In the genomic region with DNA sequence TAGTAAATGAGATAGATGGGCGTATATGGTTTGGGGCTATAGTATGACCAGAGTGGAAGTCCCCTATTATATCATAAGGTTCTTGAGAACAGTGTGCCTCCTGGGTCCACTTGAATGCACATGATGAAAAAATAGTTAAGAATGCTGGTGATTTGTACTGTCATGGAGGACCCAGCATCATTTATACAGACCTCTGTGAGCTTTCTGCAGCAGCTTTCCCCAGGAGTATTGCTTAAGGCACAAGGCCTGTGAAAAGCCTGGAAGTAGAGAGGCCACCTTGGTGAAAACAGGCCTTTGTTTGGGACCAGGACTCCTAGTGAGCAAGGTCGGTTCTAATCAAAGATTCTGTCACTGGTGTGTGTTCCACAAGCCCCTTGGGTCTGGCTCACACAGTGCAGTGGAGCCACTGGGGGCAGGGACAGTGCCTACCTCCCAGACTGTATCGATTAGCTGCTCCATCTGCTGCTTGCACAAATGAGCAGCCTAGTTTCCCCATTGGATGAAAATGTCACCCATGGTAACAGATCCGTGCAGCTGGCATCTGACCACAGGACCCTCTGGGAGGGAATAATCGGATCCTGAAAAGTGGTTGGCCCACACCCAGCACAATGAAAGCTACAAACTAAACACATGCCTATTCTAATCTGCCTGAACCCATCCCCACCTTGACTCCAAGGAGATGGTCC, we compare ENCODE assay signal across 13 mouse cellular contexts.
DNase-seq lines count a peak whose midpoint lies in the region; ATAC-seq lines count a peak whose summit lies in the region.
"Had no signal": no experiment of that assay in that cellular context is flagged by ENCODE, and none has a peak within 500 bp of the region (broad histone marks: within the 10 kb centered on the region; RNA-seq: fewer than 3 reads in every experiment).

No protein-coding gene starts in this region.

- H3K4me1 ChIP-seq in hindbrain, embryonic 16.5 days (ENCODE audit: control insufficient read depth, insufficient read depth, low read depth, low read length): peaks cover 3% of the 10 kb centered on the region; the same call in 1 of the 2 replicates
- peaks cover 8% of the 10 kb centered on the region for H3K4me1 ChIP-seq in midbrain, embryonic 11.5 days (ENCODE audit: control insufficient read depth, insufficient read depth, low read length)
- H3K4me1 ChIP-seq: heart, embryonic 13.5 days; liver, embryonic 13.5 days; megakaryocyte, embryonic 14.5 days had no signal

- peak; percentile 9 for DNase-seq in right cerebral cortex, postnatal 4 days
- no peak for DNase-seq in right cerebral cortex, postnatal 14 days
- peak; percentile 88 for DNase-seq in midbrain, embryonic 11.5 days (ENCODE audit: low spot score, missing footprints)
- no peak for DNase-seq in adrenal gland, adult 8-10 months
- no peak for DNase-seq in gastrocnemius, postnatal 36 days
- DNase-seq in lung, adult 18-20 months: no peak
- no peak for DNase-seq in urinary bladder, postnatal 25 days (ENCODE audit: low spot score)
- DNase-seq: liver, embryonic 13.5 days; thymus, adult 18-20 months had no signal

- WGBS in hindbrain, embryonic 16.5 days: 26% methylated on average over 5 of the region's 5 CpGs
- 28% methylated on average over 5 of the region's 5 CpGs for WGBS in midbrain, embryonic 11.5 days

- peak; percentile 81 for ATAC-seq in hindbrain, embryonic 16.5 days
- peak; percentile 97 for ATAC-seq in midbrain, embryonic 11.5 days (ENCODE audit: low FRiP score)

- H3K27me3 ChIP-seq in hindbrain, embryonic 16.5 days (replicated peaks; ENCODE audit: control insufficient read depth, insufficient read depth, low read length): no peaks in the 10 kb centered on the region
- H3K27me3 ChIP-seq in midbrain, embryonic 11.5 days (ENCODE audit: control insufficient read depth, insufficient read depth, low read length): no peaks in the 10 kb centered on the region
- H3K27me3 ChIP-seq: heart, embryonic 13.5 days; liver, embryonic 13.5 days; megakaryocyte, embryonic 14.5 days had no signal

- H3K27ac ChIP-seq in hindbrain, embryonic 16.5 days (ENCODE audit: low read depth, low read length): no peak overlapping the region
- peak overlapping the region; percentile 44 for H3K27ac ChIP-seq in midbrain, embryonic 11.5 days (ENCODE audit: low read depth, low read length)
- H3K27ac ChIP-seq: heart, embryonic 13.5 days; liver, embryonic 13.5 days had no signal

- no peaks in the 10 kb centered on the region for H3K9me3 ChIP-seq in hindbrain, embryonic 16.5 days (ENCODE audit: control insufficient read depth, low read length)
- no peaks in the 10 kb centered on the region for H3K9me3 ChIP-seq in midbrain, embryonic 11.5 days (ENCODE audit: control insufficient read depth, low read length)
- H3K9me3 ChIP-seq: heart, embryonic 13.5 days; liver, embryonic 13.5 days had no signal

- no peak overlapping the region for H3K9ac ChIP-seq in hindbrain, embryonic 16.5 days (ENCODE audit: low read depth, low read length)
- no peak overlapping the region for H3K9ac ChIP-seq in midbrain, embryonic 11.5 days (ENCODE audit: low read length)
- H3K9ac ChIP-seq: heart, embryonic 13.5 days; liver, embryonic 13.5 days had no signal

- H3K36me3 ChIP-seq in hindbrain, embryonic 16.5 days (ENCODE audit: control insufficient read depth, insufficient read depth, low read length): no peaks in the 10 kb centered on the region
- H3K36me3 ChIP-seq in midbrain, embryonic 11.5 days (ENCODE audit: control insufficient read depth, insufficient read depth, low read length): no peaks in the 10 kb centered on the region
- H3K36me3 ChIP-seq: heart, embryonic 13.5 days; liver, embryonic 13.5 days had no signal

- intact Hi-C loops in gastrocnemius, postnatal 36 days (cut with DNase I): no loop called here

- H3K4me2 ChIP-seq in hindbrain, embryonic 16.5 days (ENCODE audit: low read length): no peak overlapping the region
- no peak overlapping the region for H3K4me2 ChIP-seq in midbrain, embryonic 11.5 days
- H3K4me2 ChIP-seq: heart, embryonic 13.5 days; liver, embryonic 13.5 days had no signal

- H3K4me3 ChIP-seq in hindbrain, embryonic 16.5 days (ENCODE audit: low read length): no peak overlapping the region
- H3K4me3 ChIP-seq in midbrain, embryonic 11.5 days (ENCODE audit: low read depth, low read length): no peak overlapping the region
- H3K4me3 ChIP-seq: erythroblast, embryonic 14.5 days; heart, embryonic 13.5 days; liver, embryonic 13.5 days; megakaryocyte, embryonic 14.5 days had no signal

Comparison
In these comparisons a context has a peak if more than half of its experiments do, and no peak if none do; other contexts are left out.
1. DNase-seq: peak in right cerebral cortex, postnatal 4 days (single experiment) and midbrain, embryonic 11.5 days (single experiment); none in right cerebral cortex, postnatal 14 days (single experiment), adrenal gland, adult 8-10 months (single experiment), gastrocnemius, postnatal 36 days (0 of 2), lung, adult 18-20 months (0 of 2) and urinary bladder, postnatal 25 days (single experiment).